Mouse (Mus musculus): ENCODE measurements around the gene Wee1.

GRCm38 (mm10) chr7:110160601-110161000 is 38.8 kb downstream of the Wee1 start:
- TF ChIP-seq CTCF (IDR thresholded peaks at IDR 0.05; ENCODE audit: low read depth, low read length) = no peak
- TF ChIP-seq POLR2A (IDR thresholded peaks at IDR 0.05; ENCODE audit: extremely low read depth, insufficient read depth, low read length) = no peak
